Mouse (Mus musculus): ENCODE measurements around the gene Gm49368. TPM values are rescaled to one million over a fixed set of nuclear protein-coding genes. Genes with fewer than 3 reads are reported as not detected.

Gm49368 gene
- polyA plus RNA-seq, 1 experiment = 0.05 TPM

GRCm38 (mm10) chr7:128053061-128053460 lies 9.4 kb upstream of the Gm49368 start:
- Histone ChIP-seq H3K27ac (ENCODE audit: insufficient read depth, low read depth, low read length) (no peak overlapping the region), H3K27me3 (ENCODE audit: control insufficient read depth, insufficient read depth, low read length) (no peaks in the 10 kb centered on the region), H3K4me3 (ENCODE audit: low read depth, low read length) (no peak overlapping the region), H3K4me1 (ENCODE audit: control insufficient read depth, insufficient read depth, insufficient read length, low read length) (peaks cover 30% of the 10 kb centered on the region), H3K36me3 (ENCODE audit: control insufficient read depth, insufficient read depth, low read length) (no peaks in the 10 kb centered on the region)
- no peak for TF ChIP-seq CTCF (IDR thresholded peaks at IDR 0.05; ENCODE audit: extremely low read depth, insufficient read length, insufficient replicate concordance, low read depth, low read length)
- TF ChIP-seq POLR2A (IDR thresholded peaks at IDR 0.05; ENCODE audit: low read depth, low read length) = no peak
- WGBS = 78% methylated on average over 5 of the region's 5 CpGs

- Histone ChIP-seq H3K4me1 (ENCODE audit: control insufficient read depth, insufficient read depth, insufficient read length, low read length) (peaks cover 26% of the 10 kb centered on the region), H3K27me3 (ENCODE audit: control insufficient read depth, insufficient read depth, low read length) (no peaks in the 10 kb centered on the region), H3K27ac (ENCODE audit: insufficient read depth, low read depth, low read length) (peak overlapping the region; percentile 86), H3K4me3 (ENCODE audit: low read depth, low read length) (peak overlapping the region; percentile 41; the same call in 1 of the 2 replicates), H3K36me3 (ENCODE audit: control insufficient read depth, insufficient read depth, low read length) (no peaks in the 10 kb centered on the region)
- WGBS = 10% methylated on average over 3 of the region's 3 CpGs
- TF ChIP-seq CTCF (IDR thresholded peaks at IDR 0.05; ENCODE audit: extremely low read depth, insufficient read length, insufficient replicate concordance, low read depth, low read length) (no peak), POLR2A (IDR thresholded peaks at IDR 0.05; ENCODE audit: low read depth, low read length) (no peak)
Measured at GRCm38 (mm10) chr7:128056917-128057444, 5.5 kb upstream of the Gm49368 start.

- no peak for TF ChIP-seq CTCF (IDR thresholded peaks at IDR 0.05; ENCODE audit: extremely low read depth, insufficient read length, insufficient replicate concordance, low read depth, low read length)
- TF ChIP-seq POLR2A (IDR thresholded peaks at IDR 0.05; ENCODE audit: low read depth, low read length) = no peak
- H3K27me3 ChIP-seq (ENCODE audit: control insufficient read depth, insufficient read depth, low read length) = no peaks in the 10 kb centered on the region
- no peaks in the 10 kb centered on the region for H3K36me3 ChIP-seq (ENCODE audit: control insufficient read depth, insufficient read depth, low read length)
- H3K4me3 ChIP-seq (ENCODE audit: low read depth, low read length) = no peak overlapping the region
- H3K4me1 ChIP-seq (ENCODE audit: control insufficient read depth, insufficient read depth, insufficient read length, low read length) = peaks cover 26% of the 10 kb centered on the region
- WGBS = 38% methylated on average over 8 of the region's 8 CpGs
- H3K27ac ChIP-seq (ENCODE audit: insufficient read depth, low read depth, low read length) = peak overlapping the region; percentile 67
Measured at GRCm38 (mm10) chr7:128057860-128058259, 4.6 kb upstream of the Gm49368 start.

- TF ChIP-seq POLR2A (IDR thresholded peaks at IDR 0.05; ENCODE audit: low read depth, low read length) = no peak
- no peak for TF ChIP-seq CTCF (IDR thresholded peaks at IDR 0.05; ENCODE audit: extremely low read depth, insufficient read length, insufficient replicate concordance, low read depth, low read length)
- Histone ChIP-seq H3K36me3 (ENCODE audit: control insufficient read depth, insufficient read depth, low read length) (no peaks in the 10 kb centered on the region), H3K4me3 (ENCODE audit: low read depth, low read length) (no peak overlapping the region), H3K4me1 (ENCODE audit: control insufficient read depth, insufficient read depth, insufficient read length, low read length) (peaks cover 24% of the 10 kb centered on the region), H3K27me3 (ENCODE audit: control insufficient read depth, insufficient read depth, low read length) (no peaks in the 10 kb centered on the region), H3K27ac (ENCODE audit: insufficient read depth, low read depth, low read length) (peak overlapping the region; percentile 67)
- WGBS = 15% methylated on average over 7 of the region's 7 CpGs
Measured at GRCm38 (mm10) chr7:128058576-128058975, 3.9 kb upstream of the Gm49368 start.

DNA sequence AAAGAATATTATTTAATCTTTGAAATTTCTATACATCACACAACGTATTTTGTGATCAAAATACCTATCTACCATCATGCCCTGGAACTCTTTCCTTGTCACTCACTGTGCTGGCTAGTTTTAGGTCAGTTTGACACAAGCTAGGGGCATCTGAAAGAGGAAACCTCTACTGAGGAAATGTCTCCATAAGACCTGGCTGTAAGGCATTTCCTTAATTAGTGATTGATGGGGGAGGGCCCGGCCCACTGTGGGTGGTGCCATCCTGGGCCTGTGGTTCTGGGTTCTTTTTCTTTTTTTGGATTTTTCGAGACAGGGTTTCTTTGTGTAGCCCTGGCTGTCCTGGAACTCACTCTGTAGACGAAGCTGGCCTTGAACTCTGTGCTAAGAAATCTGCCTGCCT lies 3.4 kb upstream of the Gm49368 start:
- 41% methylated on average over 4 of the region's 4 CpGs for WGBS
- TF ChIP-seq CTCF (IDR thresholded peaks at IDR 0.05; ENCODE audit: extremely low read depth, insufficient read length, insufficient replicate concordance, low read depth, low read length) (no peak), POLR2A (IDR thresholded peaks at IDR 0.05; ENCODE audit: low read depth, low read length) (no peak)
- H3K4me1 ChIP-seq (ENCODE audit: control insufficient read depth, insufficient read depth, insufficient read length, low read length) = peaks cover 23% of the 10 kb centered on the region

GRCm38 (mm10) chr7:128063211-128063781 lies 813 bp downstream of the Gm49368 start:
- H3K27me3 ChIP-seq (ENCODE audit: control insufficient read depth, insufficient read depth, low read length) = no peaks in the 10 kb centered on the region
- peaks cover 8% of the 10 kb centered on the region for H3K4me1 ChIP-seq (ENCODE audit: control insufficient read depth, insufficient read depth, insufficient read length, low read length)
- TF ChIP-seq POLR2A (IDR thresholded peaks at IDR 0.05; ENCODE audit: low read depth, low read length) = no peak
- no peak for TF ChIP-seq CTCF (IDR thresholded peaks at IDR 0.05; ENCODE audit: extremely low read depth, insufficient read length, insufficient replicate concordance, low read depth, low read length)
- no peaks in the 10 kb centered on the region for H3K36me3 ChIP-seq (ENCODE audit: control insufficient read depth, insufficient read depth, low read length)
- 0 out of 2 replicates have a peak overlapping the region, but pooled peaks have one; percentile 29 for H3K27ac ChIP-seq (ENCODE audit: insufficient read depth, low read depth, low read length)
- 82% methylated on average over 6 of the region's 6 CpGs for WGBS
- no peak overlapping the region for H3K4me3 ChIP-seq (ENCODE audit: low read depth, low read length)

More for the DNA sequence above, 3.4 kb upstream of the Gm49368 start:
- Histone ChIP-seq H3K36me3 (ENCODE audit: control insufficient read depth, insufficient read depth, low read length) (no peaks in the 10 kb centered on the region), H3K27me3 (ENCODE audit: control insufficient read depth, insufficient read depth, low read length) (no peaks in the 10 kb centered on the region), H3K27ac (ENCODE audit: insufficient read depth, low read depth, low read length) (no peak overlapping the region), H3K4me3 (ENCODE audit: low read depth, low read length) (no peak overlapping the region)

DNA sequence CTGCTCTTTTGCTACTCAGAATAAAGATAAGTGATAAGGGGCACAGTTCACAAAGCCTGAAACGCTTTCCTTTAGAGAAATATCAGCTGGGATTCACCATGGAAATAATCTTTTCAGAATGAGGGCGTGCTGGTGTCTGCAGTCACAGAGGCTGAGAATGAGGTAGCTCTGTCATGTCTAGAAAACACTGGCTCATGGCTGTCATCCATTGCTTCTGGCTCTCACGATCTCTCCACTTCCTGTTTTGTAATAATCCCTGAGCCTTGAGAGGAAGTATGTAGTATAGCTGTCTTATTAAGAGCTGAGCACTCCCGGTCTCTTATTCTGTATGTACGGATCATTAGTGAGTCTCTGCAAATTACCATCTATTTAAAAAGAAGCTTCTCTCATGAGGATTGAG lies 3.1 kb downstream of the Gm49368 start:
- no peak overlapping the region for H3K27ac ChIP-seq (ENCODE audit: insufficient read depth, low read depth, low read length)
- WGBS = 65% methylated on average over 5 of the region's 5 CpGs

More for the DNA sequence above, 3.1 kb downstream of the Gm49368 start:
- no peak for TF ChIP-seq POLR2A (IDR thresholded peaks at IDR 0.05; ENCODE audit: low read depth, low read length)
- TF ChIP-seq CTCF (IDR thresholded peaks at IDR 0.05; ENCODE audit: extremely low read depth, insufficient read length, insufficient replicate concordance, low read depth, low read length) = no peak
- Histone ChIP-seq H3K4me1 (ENCODE audit: control insufficient read depth, insufficient read depth, insufficient read length, low read length) (peaks cover 5% of the 10 kb centered on the region; the same call in 1 of the 2 replicates), H3K36me3 (ENCODE audit: control insufficient read depth, insufficient read depth, low read length) (no peaks in the 10 kb centered on the region), H3K4me3 (ENCODE audit: low read depth, low read length) (no peak overlapping the region), H3K27me3 (ENCODE audit: control insufficient read depth, insufficient read depth, low read length) (no peaks in the 10 kb centered on the region)

All from small intestine, adult 2 months (tissue).